Mouse (Mus musculus): ENCODE measurements around the gene Gucy2g.

The Gucy2g gene

GRCm38 (mm10) chr19:55207746-55208538, 33.1 kb downstream of the Gucy2g start:
- DNase-seq (ENCODE audit: inconsistent age in 2 of 2, low spot score in 1 of 2): no peak

GRCm38 (mm10) chr19:55207205-55207604, 33.8 kb downstream of the Gucy2g start:
- no peak for DNase-seq (ENCODE audit: inconsistent age in 2 of 2, low spot score in 1 of 2)

- DNase-seq (ENCODE audit: inconsistent age in 2 of 2, low spot score in 1 of 2): peak; percentile 35 to 83
Measured at GRCm38 (mm10) chr19:55206482-55207138, 34.4 kb downstream of the Gucy2g start.

- DNase-seq (ENCODE audit: inconsistent age in 2 of 2, low spot score in 1 of 2): peak; percentile 53 to 87
Measured at GRCm38 (mm10) chr19:55198303-55198702, 42.7 kb downstream of the Gucy2g start.

GRCm38 (mm10) chr19:55195574-55195973, 45.5 kb downstream of the Gucy2g start:
- DNase-seq (ENCODE audit: inconsistent age in 2 of 2, low spot score in 1 of 2): peak; percentile 58 to 80

- peak; percentile 80 to 92 for DNase-seq (ENCODE audit: inconsistent age in 2 of 2, low spot score in 1 of 2)
Measured at GRCm38 (mm10) chr19:55194520-55195170, 46.4 kb downstream of the Gucy2g start.

- DNase-seq (ENCODE audit: inconsistent age in 2 of 2, low spot score in 1 of 2): no peak
Measured at GRCm38 (mm10) chr19:55193717-55194394, 47.2 kb downstream of the Gucy2g start.

- peak in 1 of 2 experiments; percentile 67 for DNase-seq (ENCODE audit: inconsistent age in 2 of 2, low spot score in 1 of 2)
Measured at GRCm38 (mm10) chr19:55192254-55192945, 48.6 kb downstream of the Gucy2g start.

- DNase-seq (ENCODE audit: inconsistent age in 2 of 2, low spot score in 1 of 2): peak in 1 of 2 experiments; percentile 59
Measured at GRCm38 (mm10) chr19:55191596-55191995, 49.4 kb downstream of the Gucy2g start.

- peak in 1 of 2 experiments; percentile 44 for DNase-seq (ENCODE audit: inconsistent age in 2 of 2, low spot score in 1 of 2)
Measured at GRCm38 (mm10) chr19:55190065-55190464, 51.0 kb downstream of the Gucy2g start.

- DNase-seq (ENCODE audit: inconsistent age in 2 of 2, low spot score in 1 of 2): no peak
Measured at GRCm38 (mm10) chr19:55185651-55186050, 55.4 kb downstream of the Gucy2g start.

- no peak for DNase-seq (ENCODE audit: inconsistent age in 2 of 2, low spot score in 1 of 2)
Measured at GRCm38 (mm10) chr19:55185074-55185473, 56.0 kb downstream of the Gucy2g start.

- DNase-seq (ENCODE audit: inconsistent age in 2 of 2, low spot score in 1 of 2): no peak
Measured at GRCm38 (mm10) chr19:55184442-55184841, 56.6 kb downstream of the Gucy2g start.

GRCm38 (mm10) chr19:55180433-55180832, 60.6 kb downstream of the Gucy2g start, which contains the start of gene Tectb:
Gene Tectb, plus strand, starts transcription at chr19:55180733.
- no peak for DNase-seq (ENCODE audit: inconsistent age in 2 of 2, low spot score in 1 of 2)

GRCm38 (mm10) chr19:55177143-55177542, 63.9 kb downstream of the Gucy2g start:
- DNase-seq (ENCODE audit: inconsistent age in 2 of 2, low spot score in 1 of 2): no peak

GRCm38 (mm10) chr19:55171585-55171984, 69.5 kb downstream of the Gucy2g start:
- DNase-seq (ENCODE audit: inconsistent age in 2 of 2, low spot score in 1 of 2): peak in 1 of 2 experiments; percentile 65

GRCm38 (mm10) chr19:55170399-55170798, 70.6 kb downstream of the Gucy2g start:
- no peak for DNase-seq (ENCODE audit: inconsistent age in 2 of 2, low spot score in 1 of 2)

GRCm38 (mm10) chr19:55169236-55169729, 71.8 kb downstream of the Gucy2g start:
- DNase-seq (ENCODE audit: inconsistent age in 2 of 2, low spot score in 1 of 2): peak in 1 of 2 experiments; percentile 86

GRCm38 (mm10) chr19:55168360-55168759, 72.7 kb downstream of the Gucy2g start:
- DNase-seq (ENCODE audit: inconsistent age in 2 of 2, low spot score in 1 of 2): no peak

- DNase-seq (ENCODE audit: inconsistent age in 2 of 2, low spot score in 1 of 2): no peak
Measured at GRCm38 (mm10) chr19:55167741-55168140, 73.3 kb downstream of the Gucy2g start.

Measured in adrenal gland, adult (tissue).